Mouse (Mus musculus): ENCODE data around the gene Crybb3. TPM values are rescaled to one million over a fixed set of nuclear protein-coding genes. Genes with fewer than 3 reads are reported as not detected.
"Not testable (repeated sequence)": the region's sequence is repeated elsewhere in the genome, so short reads cannot be mapped to it uniquely, and the experiment has no call there.

The Crybb3 gene
- total RNA-seq, 1 experiment = 1.2 TPM

- H3K9me3 ChIP-seq (ENCODE audit: control insufficient read depth, insufficient read depth, low read depth, low read length) = no peaks in the 10 kb centered on the region
- H3K4me3 ChIP-seq (ENCODE audit: insufficient read depth in 1 of 2, low read depth in 1 of 2, low read length in 2 of 2, poor library complexity in 1 of 2, severe bottlenecking in 1 of 2) = no peak overlapping the region
- no peak for TF ChIP-seq ZC3H11A (IDR thresholded peaks at IDR 0.05; ENCODE audit: borderline replicate concordance, low read depth, low read length)
- no peak for TF ChIP-seq HCFC1 (IDR thresholded peaks at IDR 0.05; ENCODE audit: borderline replicate concordance, insufficient read depth, low read length)
- TF ChIP-seq CHD2 (IDR thresholded peaks at IDR 0.05; ENCODE audit: low read depth, low read length) = no peak
- no peak for TF ChIP-seq MAFK (IDR thresholded peaks at IDR 0.05; ENCODE audit: insufficient read depth, low read depth, low read length)
- TF ChIP-seq ZNF384 (IDR thresholded peaks at IDR 0.05; ENCODE audit: low read depth, low read length) = no peak
- H3K4me1 ChIP-seq (ENCODE audit: control insufficient read depth in 2 of 2, insufficient read depth in 2 of 2, low read length in 2 of 2, poor library complexity in 1 of 2) = peaks cover 2 to 40% of the 10 kb centered on the region in 2 experiments; a peak in 2 of 4 replicates
- in situ Hi-C loops (cut with MboI; ENCODE audit: low sequenced_read_pairs in 2 of 2, unreplicated experiment in 2 of 2) = no loop called here
- no peak overlapping the region for H3K9ac ChIP-seq (ENCODE audit: insufficient read depth, low read depth, low read length, poor library complexity, severe bottlenecking)
- H3K27ac ChIP-seq (ENCODE audit: insufficient read depth, low read depth, low read length, poor library complexity, severe bottlenecking) = no peak overlapping the region
- no peaks in the 10 kb centered on the region for H3K36me3 ChIP-seq (ENCODE audit: control insufficient read depth, insufficient read depth, low read length, poor library complexity, severe bottlenecking)
- DNase-seq (ENCODE audit: low read depth, low spot score) = no peak
These were observed 33.2 kb upstream of the Crybb3 start for GRCm38 (mm10) chr5:113114264-113115225.

GRCm38 (mm10) chr5:113113120-113113519, 31.7 kb upstream of the Crybb3 start:
- no peak overlapping the region for H3K27ac ChIP-seq (ENCODE audit: insufficient read depth, low read depth, low read length, poor library complexity, severe bottlenecking)
- no peaks in the 10 kb centered on the region for H3K36me3 ChIP-seq (ENCODE audit: control insufficient read depth, insufficient read depth, low read length, poor library complexity, severe bottlenecking)
- DNase-seq (ENCODE audit: low read depth, low spot score) = no peak
- no peak overlapping the region for H3K9ac ChIP-seq (ENCODE audit: insufficient read depth, low read depth, low read length, poor library complexity, severe bottlenecking)
- TF ChIP-seq MAFK (IDR thresholded peaks at IDR 0.05; ENCODE audit: insufficient read depth, low read depth, low read length) (no peak), ZC3H11A (IDR thresholded peaks at IDR 0.05; ENCODE audit: borderline replicate concordance, low read depth, low read length) (no peak), CHD2 (IDR thresholded peaks at IDR 0.05; ENCODE audit: low read depth, low read length) (no peak), ZNF384 (IDR thresholded peaks at IDR 0.05; ENCODE audit: low read depth, low read length) (no peak), HCFC1 (IDR thresholded peaks at IDR 0.05; ENCODE audit: borderline replicate concordance, insufficient read depth, low read length) (no peak)
- peaks cover 2 to 33% of the 10 kb centered on the region in 2 experiments; a peak in 2 of 4 replicates for H3K4me1 ChIP-seq (ENCODE audit: control insufficient read depth in 2 of 2, insufficient read depth in 2 of 2, low read length in 2 of 2, poor library complexity in 1 of 2)
- in situ Hi-C loops (cut with MboI; ENCODE audit: low sequenced_read_pairs in 2 of 2, unreplicated experiment in 2 of 2) = no loop called here
- H3K4me3 ChIP-seq (ENCODE audit: insufficient read depth in 1 of 2, low read depth in 1 of 2, low read length in 2 of 2, poor library complexity in 1 of 2, severe bottlenecking in 1 of 2) = no peak overlapping the region
- no peaks in the 10 kb centered on the region for H3K9me3 ChIP-seq (ENCODE audit: control insufficient read depth, insufficient read depth, low read depth, low read length)

GRCm38 (mm10) chr5:113111336-113111735, 30.0 kb upstream of the Crybb3 start:
- Histone ChIP-seq H3K9me3 (ENCODE audit: control insufficient read depth, insufficient read depth, low read depth, low read length) (no peaks in the 10 kb centered on the region), H3K36me3 (ENCODE audit: control insufficient read depth, insufficient read depth, low read length, poor library complexity, severe bottlenecking) (no peaks in the 10 kb centered on the region), H3K27ac (ENCODE audit: insufficient read depth, low read depth, low read length, poor library complexity, severe bottlenecking) (no peak overlapping the region), H3K9ac (ENCODE audit: insufficient read depth, low read depth, low read length, poor library complexity, severe bottlenecking) (no peak overlapping the region), H3K4me1 (ENCODE audit: control insufficient read depth in 2 of 2, insufficient read depth in 2 of 2, low read length in 2 of 2, poor library complexity in 1 of 2) (peaks cover 2 to 32% of the 10 kb centered on the region in 2 experiments; a peak in 2 of 4 replicates), H3K4me3 (ENCODE audit: insufficient read depth in 1 of 2, low read depth in 1 of 2, low read length in 2 of 2, poor library complexity in 1 of 2, severe bottlenecking in 1 of 2) (no peak overlapping the region)
- TF ChIP-seq HCFC1 (IDR thresholded peaks at IDR 0.05; ENCODE audit: borderline replicate concordance, insufficient read depth, low read length) (no peak), ZC3H11A (IDR thresholded peaks at IDR 0.05; ENCODE audit: borderline replicate concordance, low read depth, low read length) (no peak), ZNF384 (IDR thresholded peaks at IDR 0.05; ENCODE audit: low read depth, low read length) (no peak), CHD2 (IDR thresholded peaks at IDR 0.05; ENCODE audit: low read depth, low read length) (no peak), MAFK (IDR thresholded peaks at IDR 0.05; ENCODE audit: insufficient read depth, low read depth, low read length) (no peak)
- in situ Hi-C loops (cut with MboI; ENCODE audit: low sequenced_read_pairs in 2 of 2, unreplicated experiment in 2 of 2) = no loop called here
- no peak for DNase-seq (ENCODE audit: low read depth, low spot score)

- H3K36me3 ChIP-seq (ENCODE audit: control insufficient read depth, insufficient read depth, low read length, poor library complexity, severe bottlenecking) = no peaks in the 10 kb centered on the region
- H3K9ac ChIP-seq (ENCODE audit: insufficient read depth, low read depth, low read length, poor library complexity, severe bottlenecking) = no peak overlapping the region
- DNase-seq (ENCODE audit: low read depth, low spot score) = no peak
- peaks cover 2 to 29% of the 10 kb centered on the region in 2 experiments; a peak in 2 of 4 replicates for H3K4me1 ChIP-seq (ENCODE audit: control insufficient read depth in 2 of 2, insufficient read depth in 2 of 2, low read length in 2 of 2, poor library complexity in 1 of 2)
- H3K27ac ChIP-seq (ENCODE audit: insufficient read depth, low read depth, low read length, poor library complexity, severe bottlenecking) = peak overlapping the region; percentile 32; the same call in 1 of the 2 replicates
- no peak overlapping the region for H3K4me3 ChIP-seq (ENCODE audit: insufficient read depth in 1 of 2, low read depth in 1 of 2, low read length in 2 of 2, poor library complexity in 1 of 2, severe bottlenecking in 1 of 2)
- in situ Hi-C loops (cut with MboI; ENCODE audit: low sequenced_read_pairs in 2 of 2, unreplicated experiment in 2 of 2) = no loop called here
- no peak for TF ChIP-seq CHD2 (IDR thresholded peaks at IDR 0.05; ENCODE audit: low read depth, low read length)
- no peak for TF ChIP-seq ZC3H11A (IDR thresholded peaks at IDR 0.05; ENCODE audit: borderline replicate concordance, low read depth, low read length)
- no peak for TF ChIP-seq HCFC1 (IDR thresholded peaks at IDR 0.05; ENCODE audit: borderline replicate concordance, insufficient read depth, low read length)
- no peak for TF ChIP-seq MAFK (IDR thresholded peaks at IDR 0.05; ENCODE audit: insufficient read depth, low read depth, low read length)
- H3K9me3 ChIP-seq (ENCODE audit: control insufficient read depth, insufficient read depth, low read depth, low read length) = no peaks in the 10 kb centered on the region
These were observed 29.5 kb upstream of the Crybb3 start for GRCm38 (mm10) chr5:113110929-113111328.

- H3K9ac ChIP-seq (ENCODE audit: insufficient read depth, low read depth, low read length, poor library complexity, severe bottlenecking); DNase-seq (ENCODE audit: low read depth, low spot score); H3K4me3 ChIP-seq (ENCODE audit: insufficient read depth in 1 of 2, low read depth in 1 of 2, low read length in 2 of 2, poor library complexity in 1 of 2, severe bottlenecking in 1 of 2); H3K36me3 ChIP-seq (ENCODE audit: control insufficient read depth, insufficient read depth, low read length, poor library complexity, severe bottlenecking); H3K9me3 ChIP-seq (ENCODE audit: control insufficient read depth, insufficient read depth, low read depth, low read length); H3K27ac ChIP-seq (ENCODE audit: insufficient read depth, low read depth, low read length, poor library complexity, severe bottlenecking): not testable (repeated sequence)
- H3K4me1 ChIP-seq (ENCODE audit: control insufficient read depth in 2 of 2, insufficient read depth in 2 of 2, low read length in 2 of 2, poor library complexity in 1 of 2) = peaks cover 0 to 22% of the 10 kb centered on the region in 2 experiments; a peak in 2 of 4 replicates
- in situ Hi-C loops (cut with MboI; ENCODE audit: low sequenced_read_pairs in 2 of 2, unreplicated experiment in 2 of 2) = loop anchor here in 1 of 2 experiments (10.0 kb wide), 1 partner anchor 45 kb away; no protein-coding TSS in a partner anchor
These were observed 28.3 kb upstream of the Crybb3 start for GRCm38 (mm10) chr5:113109651-113110050.

Measured in ES-E14 (cell line).